Mouse (Mus musculus): ENCODE data around the gene Cyp11a1. TPM values are rescaled to one million over a fixed set of nuclear protein-coding genes. Genes with fewer than 3 reads are reported as not detected.

Cyp11a1 gene
- 1 to 10 TPM in 1 of 2 experiments, under 1 TPM in 1; 0.79 to 1.7 TPM for total RNA-seq (2021)
- long read RNA-seq, experiment 1, partial matches to known transcripts: 7 of 9 reads
- long read RNA-seq, experiment 1, other reads (novel, unspliced or antisense): 2 of 9 reads
- long read RNA-seq, experiment 2, partial matches to known transcripts: 7 of 9 reads
- long read RNA-seq, experiment 2, other reads (novel, unspliced or antisense): 2 of 9 reads

- no peak within 1 kb of the TSS for H3K27ac ChIP-seq
- H3K4me3 ChIP-seq: no peak within 1 kb of the TSS
- DNase-seq (ENCODE audit: low spot score in 2 of 2): no peak
- TF ChIP-seq CTCF (conservative IDR thresholded peaks at IDR 0.05): no peak
Observed at GRCm38 (mm10) chr9:58005753-58006461, at the start of gene Cyp11a1. Gene Cyp11a1 (plus strand): TSS chr9:58006411.

GRCm38 (mm10) chr9:57956838-57957236, 49.4 kb upstream of the Cyp11a1 start:
- no peak for DNase-seq (ENCODE audit: low spot score in 2 of 2)
- TF ChIP-seq CTCF (conservative IDR thresholded peaks at IDR 0.05): no peak
- no peak overlapping the region for H3K4me3 ChIP-seq
- no peak overlapping the region for H3K27ac ChIP-seq

- peak overlapping the region; percentile 68 for H3K27ac ChIP-seq
- H3K4me3 ChIP-seq: no peak overlapping the region
- no peak for TF ChIP-seq CTCF (conservative IDR thresholded peaks at IDR 0.05)
- DNase-seq (ENCODE audit: low spot score in 2 of 2): no peak
Observed at GRCm38 (mm10) chr9:57958615-57959014, 47.6 kb upstream of the Cyp11a1 start.

- TF ChIP-seq CTCF (conservative IDR thresholded peaks at IDR 0.05): no peak
- no peak overlapping the region for H3K4me3 ChIP-seq
- DNase-seq (ENCODE audit: low spot score in 2 of 2): no peak
- H3K27ac ChIP-seq: peak overlapping the region; percentile 68
Observed at GRCm38 (mm10) chr9:57959399-57959798, 46.8 kb upstream of the Cyp11a1 start.

- TF ChIP-seq CTCF (conservative IDR thresholded peaks at IDR 0.05): no peak
- H3K27ac ChIP-seq: peak overlapping the region; percentile 68
- DNase-seq (ENCODE audit: low spot score in 2 of 2): no peak
- H3K4me3 ChIP-seq: no peak overlapping the region
Observed at GRCm38 (mm10) chr9:57959886-57960866, 46.0 kb upstream of the Cyp11a1 start.

- Histone ChIP-seq H3K4me3 (no peak overlapping the region), H3K27ac (peak overlapping the region; percentile 68; the same call in 1 of the 2 replicates)
- no peak for DNase-seq (ENCODE audit: low spot score in 2 of 2)
- TF ChIP-seq CTCF (conservative IDR thresholded peaks at IDR 0.05): no peak
Observed at GRCm38 (mm10) chr9:57961226-57961625, 45.0 kb upstream of the Cyp11a1 start.

- Histone ChIP-seq H3K27ac (peak overlapping the region; percentile 79), H3K4me3 (no peak overlapping the region)
- no peak for DNase-seq (ENCODE audit: low spot score in 2 of 2)
- TF ChIP-seq CTCF (conservative IDR thresholded peaks at IDR 0.05): no peak
Observed at GRCm38 (mm10) chr9:57961863-57962778, 44.1 kb upstream of the Cyp11a1 start.

GRCm38 (mm10) chr9:57963249-57963997, 42.8 kb upstream of the Cyp11a1 start:
- TF ChIP-seq CTCF (conservative IDR thresholded peaks at IDR 0.05): no peak
- DNase-seq (ENCODE audit: low spot score in 2 of 2): no peak
- Histone ChIP-seq H3K27ac (peak overlapping the region; percentile 90), H3K4me3 (no peak overlapping the region)

GRCm38 (mm10) chr9:57963998-57964395, 42.2 kb upstream of the Cyp11a1 start:
- TF ChIP-seq CTCF (conservative IDR thresholded peaks at IDR 0.05): no peak
- Histone ChIP-seq H3K4me3 (no peak overlapping the region), H3K27ac (peak overlapping the region; percentile 90)
- DNase-seq (ENCODE audit: low spot score in 2 of 2): no peak

GRCm38 (mm10) chr9:57964528-57965250, 41.5 kb upstream of the Cyp11a1 start:
- Histone ChIP-seq H3K4me3 (no peak overlapping the region), H3K27ac (peak overlapping the region; percentile 90)
- DNase-seq (ENCODE audit: low spot score in 2 of 2): no peak
- no peak for TF ChIP-seq CTCF (conservative IDR thresholded peaks at IDR 0.05)

Data from layer of hippocampus, adult 2 months (tissue).